Mouse (Mus musculus) G1E-ER4 (cell line): ENCODE measurements at regions not wholly inside any gene's neighbourhood (a gene's known extent, or its start where the extent isn't known, plus 50 kb on each side); places are given as distances from the start of the nearest gene placed in this dataset.

Experiments
- GATA1 ChIP-seq: IDR thresholded peaks from one replicate; pipeline ENCODE4 v1.8.0; 2012; ENCODE audit warnings: low read length, inconsistent platforms

DNA sequence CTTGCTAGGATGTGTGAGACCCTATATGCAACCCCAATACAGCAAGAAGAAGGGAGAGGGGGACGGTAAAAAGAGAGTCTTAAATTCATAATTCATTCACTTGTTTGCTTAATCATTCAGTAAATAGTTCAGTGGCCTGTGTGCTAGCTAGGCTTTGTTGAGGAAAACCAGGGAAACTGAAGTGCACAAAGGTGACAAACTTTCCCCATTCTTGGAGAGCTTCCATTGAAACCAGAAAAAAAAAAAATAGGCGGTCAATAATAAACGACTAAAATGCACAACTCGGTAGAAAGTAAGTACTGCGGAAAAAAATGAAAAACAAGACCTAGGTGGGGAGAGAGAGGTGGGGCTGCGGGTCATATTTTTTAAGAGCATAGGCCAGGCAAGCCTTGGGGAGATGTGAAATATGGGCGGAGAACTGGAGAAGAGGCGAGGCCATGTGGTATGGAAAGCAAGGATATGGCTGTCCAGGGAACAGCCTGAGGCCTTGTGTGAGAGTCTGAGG is 72.3 kb upstream of the Hes1 start:
- TF ChIP-seq GATA1 = no peak

DNA sequence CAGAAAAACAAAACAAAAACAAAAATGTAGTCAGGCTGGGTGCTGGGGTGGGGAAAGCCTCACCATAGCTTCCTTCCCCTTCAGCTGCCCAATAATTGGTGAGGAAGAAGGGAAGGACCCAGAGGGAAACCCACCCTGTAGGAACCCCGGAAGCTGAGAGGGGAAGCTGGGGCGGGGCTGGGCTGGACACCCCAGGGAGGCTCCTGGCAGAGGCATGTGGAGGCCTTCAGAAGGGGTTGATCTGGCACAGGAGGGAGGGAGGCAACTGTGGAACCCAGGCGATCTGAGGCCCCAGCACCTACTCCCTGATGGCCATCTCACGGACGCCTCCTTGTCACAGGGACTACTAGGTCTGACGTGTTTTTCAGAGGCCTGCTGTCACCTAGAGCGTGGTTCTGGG is 71.1 kb upstream of the Hes1 start:
- TF ChIP-seq GATA1 = no peak

DNA sequence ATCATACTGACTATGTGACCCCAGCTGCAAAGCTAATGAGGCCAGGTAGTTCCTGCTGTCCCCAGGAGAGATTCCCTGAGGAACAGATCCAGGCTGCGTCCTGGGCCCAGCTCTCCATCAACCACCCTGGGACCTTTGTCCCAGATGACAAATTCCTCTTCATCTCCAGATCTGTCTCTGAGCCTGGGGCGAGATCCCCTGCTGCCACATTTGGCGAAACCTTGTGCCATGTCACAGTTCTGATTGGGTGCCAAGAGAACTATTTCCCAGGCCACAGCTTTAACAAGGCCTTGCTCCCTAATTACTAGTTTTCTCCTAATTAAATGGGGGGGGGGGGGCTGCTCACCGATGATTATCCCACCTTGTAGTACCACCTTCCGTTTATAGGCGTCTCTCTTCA is 70.6 kb upstream of the Hes1 start:
- no peak for TF ChIP-seq GATA1

DNA sequence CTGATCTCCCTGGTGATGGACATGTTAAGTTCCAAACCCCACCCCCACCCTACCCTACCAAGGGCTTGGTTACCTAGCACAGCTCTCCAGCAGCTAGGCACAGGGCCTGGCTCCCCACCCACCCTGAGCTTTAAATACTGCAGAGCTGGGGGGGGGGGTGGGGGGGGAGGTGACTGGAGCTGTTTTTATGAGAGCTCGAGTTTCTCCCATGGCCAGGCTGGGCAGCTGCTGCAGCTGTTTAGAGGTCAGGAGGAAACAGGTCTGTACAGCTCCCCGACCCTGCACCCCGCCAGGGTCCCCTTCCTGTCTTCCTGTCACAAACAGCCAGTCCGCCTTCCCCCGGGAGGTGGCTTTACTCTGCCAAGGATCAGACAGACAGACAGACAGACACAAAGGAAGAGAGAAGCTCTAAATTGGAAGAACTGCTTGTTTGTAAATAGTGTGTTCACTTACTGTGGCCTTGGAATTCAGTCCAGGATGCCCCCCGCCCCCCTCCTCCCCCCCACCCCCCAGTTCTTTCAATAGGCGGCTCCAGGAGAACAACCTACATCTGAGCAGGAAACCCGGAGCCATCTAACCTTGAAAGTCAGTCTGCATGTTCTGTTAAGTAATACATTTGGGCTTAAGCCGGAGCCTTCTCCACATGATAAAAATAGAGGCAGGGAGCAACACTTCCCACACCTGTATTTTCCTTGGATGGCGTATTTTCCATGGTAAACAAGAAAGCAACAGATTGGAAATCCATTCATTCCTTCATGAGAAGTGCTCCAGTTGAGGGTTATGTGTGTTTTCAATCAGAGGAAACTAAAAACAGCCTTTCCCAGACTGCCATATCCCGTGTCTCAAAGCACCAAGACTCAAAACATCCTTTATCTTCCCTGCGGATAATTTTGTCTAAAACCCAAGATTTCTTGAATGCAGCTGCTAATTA is 67.8 kb upstream of the Hes1 start:
- no peak for TF ChIP-seq GATA1

DNA sequence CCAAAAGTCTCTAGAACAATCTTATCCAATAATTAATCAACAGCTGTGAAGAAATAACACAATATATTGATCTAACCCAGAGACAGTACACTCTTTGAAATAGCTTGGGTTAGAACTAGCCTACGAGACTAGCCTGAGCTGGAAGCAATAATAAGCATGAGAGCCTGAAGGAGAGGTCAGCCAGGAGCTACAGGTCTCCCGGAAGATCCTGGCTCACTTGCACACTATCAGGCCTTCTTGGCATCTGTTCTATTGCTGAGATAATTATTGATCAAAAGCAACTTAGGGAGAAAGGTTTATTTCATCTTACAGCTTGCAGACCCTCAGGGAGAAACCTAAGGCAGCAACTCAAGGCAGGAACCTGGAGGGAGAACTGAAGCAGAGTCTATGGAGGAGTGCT is 64.0 kb upstream of the Hes1 start:
- TF ChIP-seq GATA1 = no peak

DNA sequence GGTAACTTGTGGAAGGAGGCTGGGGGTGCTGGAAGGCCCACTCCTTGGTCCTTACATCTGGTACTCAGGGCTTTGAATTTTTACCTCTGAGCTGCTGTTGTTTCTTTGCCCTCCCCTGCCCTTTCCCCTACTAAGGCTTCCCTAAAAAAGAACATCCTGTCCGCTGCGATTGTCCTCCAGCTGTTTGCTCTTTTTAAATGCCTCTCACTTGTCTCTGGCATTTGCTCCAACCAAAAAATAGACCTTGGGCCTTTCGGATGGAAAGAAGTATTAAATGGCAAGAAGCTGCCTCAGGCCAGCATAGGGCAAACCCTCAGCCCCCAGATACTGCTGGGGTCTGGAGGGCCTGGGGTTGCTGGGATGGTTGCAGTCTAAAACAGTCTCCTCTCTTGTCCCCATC is 59.1 kb upstream of the Hes1 start:
- no peak for TF ChIP-seq GATA1

DNA sequence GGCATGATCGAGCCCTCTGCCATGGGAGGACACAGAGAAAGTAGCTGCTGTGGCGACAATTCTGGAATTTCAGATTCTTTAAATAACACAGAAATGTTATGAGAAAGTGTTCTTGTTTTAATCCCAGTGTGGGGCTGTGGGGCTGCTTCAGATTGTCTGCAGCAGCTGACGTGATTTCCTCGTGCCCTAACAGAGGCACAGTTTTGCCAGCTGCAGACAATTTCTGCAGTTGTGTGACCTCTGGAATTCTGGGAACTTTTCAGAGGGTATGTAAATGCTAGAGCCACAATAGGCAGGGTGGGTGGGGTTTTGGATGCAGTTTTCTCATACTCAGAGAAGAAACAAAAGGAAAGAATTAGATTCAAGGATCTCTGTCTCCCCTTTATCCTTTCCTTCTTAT is 57.4 kb upstream of the Hes1 start:
- no peak for TF ChIP-seq GATA1

DNA sequence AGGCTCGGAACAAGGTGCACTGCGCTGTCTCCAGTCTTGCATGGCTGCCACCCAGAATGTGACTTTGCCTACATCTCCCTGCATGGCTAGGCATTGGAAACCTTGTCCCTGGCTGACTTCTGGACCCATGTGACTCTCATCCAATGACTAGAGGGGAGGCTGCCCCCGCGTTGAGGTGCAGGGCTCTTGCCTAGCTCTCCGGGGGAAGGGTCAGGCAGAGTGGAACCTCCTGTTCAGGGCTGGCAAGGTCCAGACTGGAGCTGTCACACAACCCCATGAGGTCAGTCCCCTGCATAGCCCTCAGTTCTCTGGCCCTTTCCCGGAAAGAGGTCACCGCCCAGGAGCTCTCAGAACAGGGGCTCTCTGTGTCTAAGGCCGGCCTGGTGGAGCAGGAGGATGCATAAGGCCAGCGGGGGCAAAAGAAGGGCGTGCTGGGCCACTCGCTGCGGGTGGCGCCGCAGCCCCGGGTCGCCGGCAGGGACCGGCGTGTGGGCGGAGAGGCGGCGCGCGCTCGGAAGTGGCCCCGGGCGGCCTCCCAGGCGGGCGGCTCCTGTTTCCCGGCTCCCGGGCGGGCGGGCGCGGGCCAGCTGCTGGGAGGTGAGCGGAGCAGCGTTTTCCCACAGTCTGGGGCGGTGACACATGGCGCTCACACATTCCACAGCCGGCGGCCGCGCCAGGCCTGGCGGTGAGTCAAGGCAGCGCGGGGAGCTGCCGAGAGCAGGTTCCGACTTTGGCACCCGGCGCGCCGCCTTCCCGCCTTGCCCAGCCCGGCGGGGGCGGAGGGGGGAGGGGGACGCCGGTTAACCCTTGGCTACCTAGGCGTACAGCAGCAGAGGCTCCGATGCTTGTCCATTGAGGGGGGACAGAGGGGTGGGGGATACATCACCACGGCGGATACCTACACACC is 55.5 kb upstream of the Hes1 start:
- no peak for TF ChIP-seq GATA1

DNA sequence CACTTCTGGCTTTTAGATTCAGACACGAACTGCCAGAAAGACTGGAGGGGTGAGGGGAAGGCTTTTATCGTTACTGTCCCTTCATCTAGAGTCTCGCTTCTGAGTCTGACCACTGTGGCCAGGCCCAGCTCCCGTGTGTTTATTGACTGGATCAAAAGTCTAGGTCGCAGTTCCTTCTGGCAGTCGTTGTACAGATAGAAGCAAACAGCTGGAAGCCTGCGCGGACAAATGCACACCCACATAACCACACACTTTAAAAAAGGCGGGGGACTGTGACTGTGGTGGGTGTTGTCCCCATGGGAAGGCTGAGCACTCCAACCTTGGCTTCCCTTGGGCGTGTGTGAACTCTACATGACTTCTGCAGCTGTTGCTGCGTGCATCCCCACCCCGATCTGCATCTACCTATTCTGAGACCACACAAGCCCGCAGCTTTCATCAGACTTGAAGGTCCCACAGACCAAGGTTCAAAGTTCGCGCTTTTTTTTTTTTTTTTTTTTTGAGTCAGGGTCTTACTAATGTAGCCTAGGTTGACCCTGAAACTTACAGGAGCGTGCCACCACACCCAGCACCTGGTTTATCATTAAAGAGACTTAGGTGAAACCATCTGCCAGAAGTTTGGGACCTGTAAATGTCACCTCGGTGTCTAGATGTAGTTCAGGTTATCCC is 54.5 kb upstream of the Hes1 start:
- no peak for TF ChIP-seq GATA1

DNA sequence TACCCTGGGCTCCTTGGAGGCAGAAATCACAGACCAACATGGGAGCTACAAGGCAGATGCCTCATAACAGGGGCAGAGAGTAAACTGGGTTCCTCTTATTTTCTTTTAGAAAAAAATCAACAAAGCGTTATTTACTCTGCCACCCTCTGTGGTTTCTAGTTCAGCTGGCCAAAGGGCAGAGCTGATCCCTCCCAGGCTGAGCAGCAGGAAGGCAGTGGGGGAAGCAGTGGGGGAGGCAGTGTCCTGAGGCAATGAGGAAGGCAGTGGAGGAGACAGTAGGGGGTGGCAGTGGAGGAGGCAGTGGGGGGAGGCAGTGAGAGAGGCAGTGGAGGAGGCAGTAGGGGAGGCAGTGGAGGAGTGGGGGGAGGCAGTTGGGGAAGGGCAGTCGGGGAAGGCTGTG is 51.1 kb upstream of the Hes1 start:
- TF ChIP-seq GATA1 = no peak

DNA sequence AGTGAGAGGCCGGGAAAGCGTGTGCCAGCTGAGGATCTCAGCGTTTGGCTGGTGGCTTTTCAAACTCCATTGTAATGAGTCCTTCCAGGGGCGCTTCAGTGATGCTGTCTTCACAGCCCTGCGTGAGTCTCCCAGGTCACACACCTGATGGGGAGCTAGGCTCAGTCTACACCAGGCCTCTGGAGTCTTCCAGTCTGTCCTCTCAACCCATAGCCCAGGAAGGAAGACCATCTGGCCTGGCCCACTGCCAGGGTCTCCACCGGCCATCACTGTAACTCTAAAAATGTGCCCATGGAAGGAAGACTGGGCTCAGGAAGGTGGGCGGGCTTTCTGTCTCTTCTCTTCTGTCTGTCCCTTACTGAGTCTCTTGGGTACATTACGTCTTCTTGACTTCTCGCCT is 50.2 kb upstream of the Hes1 start:
- no peak for TF ChIP-seq GATA1
